Mouse (Mus musculus): ENCODE results near the gene Fcamr. TPM values are rescaled to one million over a fixed set of nuclear protein-coding genes. Genes with fewer than 3 reads are reported as not detected.

Gene Fcamr
- total and polyA plus RNA-seq, 3 experiments, result 0.17 to 1.7 TPM; not detected in 1

GRCm38 (mm10) chr1:130819737-130820136 is 19.0 kb downstream of the Fcamr start (continued):
- no peak for TF ChIP-seq NRF1 (IDR thresholded peaks at IDR 0.05; ENCODE audit: low read depth, low read length)
- TF ChIP-seq ETS1 (conservative IDR thresholded peaks at IDR 0.05; ENCODE audit: low read depth, low read length), result peak; percentile 40; the same call in 1 of the 2 replicates
- peak; percentile 69 for TF ChIP-seq SIN3A (IDR thresholded peaks at IDR 0.05; ENCODE audit: low read length)
- peak; percentile 45; the same call in 1 of the 2 replicates for TF ChIP-seq JUN (IDR thresholded peaks at IDR 0.05; ENCODE audit: insufficient read depth, low read depth, low read length)
- no peak for TF ChIP-seq MXI1 (IDR thresholded peaks at IDR 0.05; ENCODE audit: low read depth, low read length)
- TF ChIP-seq SMC3 (IDR thresholded peaks at IDR 0.05; ENCODE audit: low read depth, low read length), result peak; percentile 6; the same call in 1 of the 2 replicates
- TF ChIP-seq UBTF (IDR thresholded peaks at IDR 0.05; ENCODE audit: low read depth, low read length), result no peak
- no peak for TF ChIP-seq ZNF384 (IDR thresholded peaks at IDR 0.05; ENCODE audit: low read depth, low read length)
- TF ChIP-seq HCFC1 (IDR thresholded peaks at IDR 0.05; ENCODE audit: low read depth, low read length), result peak; percentile 87
- no peak for TF ChIP-seq MYC (IDR thresholded peaks at IDR 0.05; ENCODE audit: low read depth, low read length)
- TF ChIP-seq CTCF (conservative IDR thresholded peaks at IDR 0.05 in 1 of 2, IDR thresholded peaks at IDR 0.05 in 1 of 2; ENCODE audit: low read depth in 2 of 2, low read length in 2 of 2), result 0 out of 4 replicates have a peak, but pooled peaks of 1 of the 2 experiments have one; percentile 1
- TF ChIP-seq TCF12 (IDR thresholded peaks at IDR 0.05; ENCODE audit: low read depth, low read length), result peak; percentile 80
- TF ChIP-seq POLR2AphosphoS2 (IDR thresholded peaks at IDR 0.05; ENCODE audit: low read depth, low read length), result no peak
- TF ChIP-seq MEF2A (IDR thresholded peaks at IDR 0.05; ENCODE audit: borderline replicate concordance, low read depth, low read length), result peak; percentile 75; the same call in 1 of the 2 replicates
- no peak for TF ChIP-seq E2F4 (IDR thresholded peaks at IDR 0.05; ENCODE audit: insufficient replicate concordance, low read depth, low read length)
- TF ChIP-seq MAFK (IDR thresholded peaks at IDR 0.05; ENCODE audit: insufficient replicate concordance, low read length), result no peak; the same call in 1 of the 2 replicates
- TF ChIP-seq RAD21 (IDR thresholded peaks at IDR 0.05; ENCODE audit: low read depth, low read length), result no peak
- no peak for TF ChIP-seq USF1 (IDR thresholded peaks at IDR 0.05; ENCODE audit: low read depth, low read length)

- dilution Hi-C loops (cut with MboI; ENCODE audit: extremely low pct_ligation_motif_present, extremely low pct_unique_long_range_greater_than_20kb, low sequenced_read_pairs), result no loop called here
- Histone ChIP-seq H3K9me3 (replicated peaks; ENCODE audit: low read length) (no peaks in the 10 kb centered on the region), H3K4me1 (ENCODE audit: control insufficient read depth in 1 of 2, insufficient read depth in 2 of 2) (peaks cover 25 to 68% of the 10 kb centered on the region in 2 experiments), H3K79me2 (replicated peaks; ENCODE audit: control insufficient read depth, extremely low read depth, insufficient read depth, poor library complexity, severe bottlenecking) (no peaks in the 10 kb centered on the region), H3K4me2 (ENCODE audit: insufficient read depth, low read depth, poor library complexity, severe bottlenecking) (peak overlapping the region; percentile 80), H3K36me3 (replicated peaks in 1 of 2; ENCODE audit: control insufficient read depth in 1 of 2, insufficient read depth in 1 of 2, low read length in 1 of 2) (no peaks in the 10 kb centered on the region), H3K27ac (ENCODE audit: insufficient read depth, low read depth) (peak overlapping the region; percentile 67), H3K27me3 (replicated peaks) (no peaks in the 10 kb centered on the region), H3K4me3 (replicated peaks in 1 of 3; ENCODE audit: low read depth in 2 of 3, low read length in 2 of 3, poor library complexity in 1 of 3) (peak overlapping the region; percentile 14 to 40 (median 31)), H3K9ac (ENCODE audit: insufficient read depth, low read depth) (no peak overlapping the region)
- in situ Hi-C loops (cut with MboI; ENCODE audit: low pct_ligation_motif_present, low pct_unique_long_range_greater_than_20kb, low sequenced_read_pairs), result no loop called here
- DNase-seq (ENCODE audit: extremely low read depth), result peak; percentile 89
- peak; percentile 50 for TF ChIP-seq JUN (IDR thresholded peaks at IDR 0.05; ENCODE audit: insufficient read depth, low read depth, low read length)
- no peak for TF ChIP-seq NRF1 (IDR thresholded peaks at IDR 0.05; ENCODE audit: low read depth, low read length)
- peak; percentile 73 for TF ChIP-seq ETS1 (conservative IDR thresholded peaks at IDR 0.05; ENCODE audit: low read depth, low read length)
- no peak for TF ChIP-seq GABPA (IDR thresholded peaks at IDR 0.05; ENCODE audit: insufficient replicate concordance, low read depth, low read length)
- 0 out of 2 replicates have a peak, but pooled peaks have one; percentile 5 for TF ChIP-seq JUND (conservative IDR thresholded peaks at IDR 0.05; ENCODE audit: low read depth, low read length)
- no peak; the same call in 1 of the 2 replicates for TF ChIP-seq CHD1 (IDR thresholded peaks at IDR 0.05; ENCODE audit: low read depth, low read length)
- peak; percentile 31 for TF ChIP-seq ELF1 (IDR thresholded peaks at IDR 0.05; ENCODE audit: low read depth, low read length)
- peak; percentile 60 for TF ChIP-seq BHLHE40 (IDR thresholded peaks at IDR 0.05; ENCODE audit: low read depth, low read length)
- TF ChIP-seq NELFE (IDR thresholded peaks at IDR 0.05; ENCODE audit: low read depth, low read length), result 0 out of 2 replicates have a peak, but pooled peaks have one; percentile 34
- TF ChIP-seq CHD2 (IDR thresholded peaks at IDR 0.05; ENCODE audit: low read length), result peak; percentile 82
- no peak for TF ChIP-seq ZNF384 (IDR thresholded peaks at IDR 0.05; ENCODE audit: low read depth, low read length)
- TF ChIP-seq HCFC1 (IDR thresholded peaks at IDR 0.05; ENCODE audit: low read depth, low read length), result no peak
- no peak for TF ChIP-seq USF2 (conservative IDR thresholded peaks at IDR 0.05; ENCODE audit: low read depth, low read length)
- no peak for TF ChIP-seq POLR2A (IDR thresholded peaks at IDR 0.05; ENCODE audit: low read depth, low read length)
- TF ChIP-seq IRF4 (IDR thresholded peaks at IDR 0.05; ENCODE audit: low read depth, low read length), result peak; percentile 90
- TF ChIP-seq MYC (IDR thresholded peaks at IDR 0.05; ENCODE audit: low read depth, low read length), result peak; percentile 10; the same call in 1 of the 2 replicates
- no peak for TF ChIP-seq USF1 (IDR thresholded peaks at IDR 0.05; ENCODE audit: low read depth, low read length)
- TF ChIP-seq UBTF (IDR thresholded peaks at IDR 0.05; ENCODE audit: low read depth, low read length), result no peak
- TF ChIP-seq E2F4 (IDR thresholded peaks at IDR 0.05; ENCODE audit: insufficient replicate concordance, low read depth, low read length), result no peak
- TF ChIP-seq ZKSCAN1 (IDR thresholded peaks at IDR 0.05; ENCODE audit: borderline replicate concordance, low read depth, low read length), result no peak
- peak; percentile 90 for TF ChIP-seq MEF2A (IDR thresholded peaks at IDR 0.05; ENCODE audit: borderline replicate concordance, low read depth, low read length)
- TF ChIP-seq KAT2A (IDR thresholded peaks at IDR 0.05; ENCODE audit: insufficient replicate concordance, low read length), result no peak
- no peak; the same call in 1 of the 2 replicates for TF ChIP-seq RAD21 (IDR thresholded peaks at IDR 0.05; ENCODE audit: low read depth, low read length)
- TF ChIP-seq MXI1 (IDR thresholded peaks at IDR 0.05; ENCODE audit: low read depth, low read length), result no peak
- peak; percentile 73 for TF ChIP-seq MAZ (IDR thresholded peaks at IDR 0.05; ENCODE audit: low read depth, low read length)
- 0 out of 2 replicates have a peak, but pooled peaks have one; percentile 34 for TF ChIP-seq SIN3A (IDR thresholded peaks at IDR 0.05; ENCODE audit: low read length)
- peak; percentile 95 for TF ChIP-seq TCF12 (IDR thresholded peaks at IDR 0.05; ENCODE audit: low read depth, low read length)
Observed at GRCm38 (mm10) chr1:130820316-130821148, 19.8 kb downstream of the Fcamr start.
